Mouse (Mus musculus) left cerebral cortex, adult 9 months (tissue): ENCODE measurements at regions not wholly inside any gene's neighbourhood (a gene's known extent, or its start where the extent isn't known, plus 50 kb on each side); places are given as distances from the start of the nearest gene placed in this dataset.

Source experiments
- DNase-seq, 2 experiments: peaks; one replicate each; pipeline ENCODE4 v3.0.0; 2022; ENCODE audit warnings: low spot score in 2 of 2

DNA sequence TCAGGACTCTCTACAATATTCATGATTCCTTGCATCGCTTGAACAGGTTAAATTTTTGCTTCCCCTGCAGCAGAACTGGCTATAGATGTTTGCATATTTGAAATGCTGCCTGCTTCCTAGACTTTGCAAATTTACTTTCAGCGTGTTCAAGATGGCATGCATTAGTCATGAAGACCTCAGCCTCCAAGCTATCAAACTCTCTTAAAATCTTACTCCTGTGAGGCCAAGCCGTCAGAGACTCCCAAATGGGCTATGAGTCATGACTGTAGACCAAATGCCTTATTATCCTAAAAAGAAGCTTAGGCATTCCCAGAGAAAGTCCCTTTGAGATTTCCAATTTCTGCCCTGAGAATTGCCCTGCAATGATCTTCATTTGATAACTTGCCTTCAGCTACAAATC lies 874.7 kb upstream of the Pom121l12 start:
- peak in 1 of 2 experiments; percentile 1 for DNase-seq

DNA sequence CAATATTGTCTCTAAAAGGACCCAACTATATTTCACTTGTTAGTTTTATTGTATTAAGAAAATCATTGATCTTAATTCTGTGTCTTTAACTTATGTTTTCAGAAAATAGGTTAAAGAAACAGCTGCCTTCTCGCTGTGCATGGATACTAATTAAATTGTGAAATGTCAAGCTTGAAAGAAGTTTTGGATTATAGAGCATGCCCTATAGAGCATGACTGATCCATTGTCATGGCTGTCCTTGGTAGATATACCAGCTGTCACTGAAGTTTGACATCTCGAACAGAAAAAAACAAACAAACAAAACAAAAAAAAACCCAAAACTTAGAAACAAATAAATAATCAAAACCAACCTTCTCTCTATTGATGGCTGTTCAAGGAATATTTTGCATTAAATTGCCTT lies 828.0 kb upstream of the Pom121l12 start:
- DNase-seq: no peak
